Mouse (Mus musculus) lung, postnatal 10 days (tissue): ENCODE measurements around the gene Rc3h1.
"Not testable (repeated sequence)": the region's sequence is repeated elsewhere in the genome, so short reads cannot be mapped to it uniquely, and the experiment has no call there.

Experiments used
- DNase-seq: peaks from one replicate; pipeline ENCODE4 v3.0.0; 2021

Rc3h1 gene

GRCm38 (mm10) chr1:160906057-160906557 lies at the start of gene Rc3h1:
Gene Rc3h1 (plus strand): TSS chr1:160906418.
- DNase-seq: peak; percentile 95

GRCm38 (mm10) chr1:160858132-160858531 lies 48.1 kb upstream of the Rc3h1 start:
- no peak for DNase-seq

GRCm38 (mm10) chr1:160859874-160860273 lies 46.3 kb upstream of the Rc3h1 start:
- DNase-seq: not testable (repeated sequence)

GRCm38 (mm10) chr1:160861142-160861541 lies 45.1 kb upstream of the Rc3h1 start:
- DNase-seq: no peak

- DNase-seq: no peak
Observed at GRCm38 (mm10) chr1:160861632-160862031, 44.6 kb upstream of the Rc3h1 start.

- peak; percentile 24 for DNase-seq
Observed at GRCm38 (mm10) chr1:160863027-160863426, 43.2 kb upstream of the Rc3h1 start.

- DNase-seq: no peak
Observed at GRCm38 (mm10) chr1:160874757-160875156, 31.5 kb upstream of the Rc3h1 start.

GRCm38 (mm10) chr1:160876968-160877367 lies 29.2 kb upstream of the Rc3h1 start:
- no peak for DNase-seq

- no peak for DNase-seq
Observed at GRCm38 (mm10) chr1:160878485-160878884, 27.7 kb upstream of the Rc3h1 start.

GRCm38 (mm10) chr1:160881378-160881777 lies 24.8 kb upstream of the Rc3h1 start:
- DNase-seq: not testable (repeated sequence)

GRCm38 (mm10) chr1:160881968-160882367 lies 24.2 kb upstream of the Rc3h1 start:
- DNase-seq: no peak

- DNase-seq: no peak
Observed at GRCm38 (mm10) chr1:160884273-160884672, 21.9 kb upstream of the Rc3h1 start.

- DNase-seq: no peak
Observed at GRCm38 (mm10) chr1:160884993-160885392, 21.2 kb upstream of the Rc3h1 start.

GRCm38 (mm10) chr1:160899701-160900100 lies 6.5 kb upstream of the Rc3h1 start:
- no peak for DNase-seq

GRCm38 (mm10) chr1:160904047-160904446 lies 2.2 kb upstream of the Rc3h1 start:
- DNase-seq: no peak

- DNase-seq: peak; percentile 75
Observed at GRCm38 (mm10) chr1:160906558-160907481, 602 bp downstream of the Rc3h1 start.

GRCm38 (mm10) chr1:160910176-160910575 lies 4.0 kb downstream of the Rc3h1 start:
- DNase-seq: no peak

- no peak for DNase-seq
Observed at GRCm38 (mm10) chr1:160910812-160911211, 4.6 kb downstream of the Rc3h1 start.

- no peak for DNase-seq
Observed at GRCm38 (mm10) chr1:160919383-160919782, 13.2 kb downstream of the Rc3h1 start.

GRCm38 (mm10) chr1:160921938-160922337 lies 15.7 kb downstream of the Rc3h1 start:
- no peak for DNase-seq

GRCm38 (mm10) chr1:160931320-160931719 lies 25.1 kb downstream of the Rc3h1 start:
- DNase-seq: no peak

GRCm38 (mm10) chr1:160933896-160934482 lies 27.8 kb downstream of the Rc3h1 start:
- DNase-seq: peak; percentile 47

GRCm38 (mm10) chr1:160935551-160935950 lies 29.3 kb downstream of the Rc3h1 start:
- peak; percentile 13 for DNase-seq

- no peak for DNase-seq
Observed at GRCm38 (mm10) chr1:160963199-160963598, 57.0 kb downstream of the Rc3h1 start.
